Mouse (Mus musculus): ENCODE data around the gene Abca13.
"Not testable (repeated sequence)": the region's sequence is repeated elsewhere in the genome, so short reads cannot be mapped to it uniquely, and the experiment has no call there.

Gene Abca13

GRCm38 (mm10) chr11:9191555-9192131 lies at the start of gene Abca13:
Abca13 (plus strand) TSS chr11:9191942.
- DNase-seq (ENCODE audit: low spot score in 2 of 2): no peak

- DNase-seq (ENCODE audit: low spot score in 2 of 2): no peak
Observed at GRCm38 (mm10) chr11:9145113-9145512, 46.6 kb upstream of the Abca13 start.

- no peak for DNase-seq (ENCODE audit: low spot score in 2 of 2)
Observed at GRCm38 (mm10) chr11:9146115-9146514, 45.6 kb upstream of the Abca13 start.

- DNase-seq (ENCODE audit: low spot score in 2 of 2): no peak
Observed at GRCm38 (mm10) chr11:9146683-9147082, 45.1 kb upstream of the Abca13 start.

GRCm38 (mm10) chr11:9148206-9148605 lies 43.5 kb upstream of the Abca13 start:
- DNase-seq (ENCODE audit: low spot score in 2 of 2): no peak

DNA sequence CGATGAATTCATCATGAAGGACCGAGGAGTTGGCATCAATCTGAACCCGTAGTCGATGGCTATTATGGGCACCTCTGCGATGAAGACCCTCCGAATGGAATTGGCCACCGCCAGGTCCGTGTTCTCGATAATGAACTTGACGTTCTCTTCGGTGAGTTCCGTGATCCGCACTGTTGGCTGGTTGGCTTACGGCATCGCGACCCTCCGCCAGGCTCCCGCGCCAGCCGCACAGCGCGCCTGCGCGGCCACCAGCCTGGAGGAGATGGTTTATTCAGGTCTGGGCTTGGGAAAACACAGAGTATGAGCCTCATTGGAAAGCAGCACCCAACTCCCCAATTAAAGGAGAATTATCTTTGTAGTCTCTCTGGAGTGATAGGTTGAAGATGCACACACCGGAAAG lies 41.3 kb upstream of the Abca13 start:
- not testable (repeated sequence) for DNase-seq (ENCODE audit: low spot score in 2 of 2)

- no peak for DNase-seq (ENCODE audit: low spot score in 2 of 2)
Observed at GRCm38 (mm10) chr11:9159953-9160352, 31.8 kb upstream of the Abca13 start.

GRCm38 (mm10) chr11:9167331-9167730 lies 24.4 kb upstream of the Abca13 start:
- no peak for DNase-seq (ENCODE audit: low spot score in 2 of 2)

- no peak for DNase-seq (ENCODE audit: low spot score in 2 of 2)
Observed at GRCm38 (mm10) chr11:9181477-9181876, 10.3 kb upstream of the Abca13 start.

GRCm38 (mm10) chr11:9189471-9189870 lies 2.3 kb upstream of the Abca13 start:
- not testable (repeated sequence) for DNase-seq (ENCODE audit: low spot score in 2 of 2)

- DNase-seq (ENCODE audit: low spot score in 2 of 2): no peak
Observed at GRCm38 (mm10) chr11:9190772-9191554, 779 bp upstream of the Abca13 start.

GRCm38 (mm10) chr11:9194861-9195260 lies 3.1 kb downstream of the Abca13 start:
- no peak for DNase-seq (ENCODE audit: low spot score in 2 of 2)

DNA sequence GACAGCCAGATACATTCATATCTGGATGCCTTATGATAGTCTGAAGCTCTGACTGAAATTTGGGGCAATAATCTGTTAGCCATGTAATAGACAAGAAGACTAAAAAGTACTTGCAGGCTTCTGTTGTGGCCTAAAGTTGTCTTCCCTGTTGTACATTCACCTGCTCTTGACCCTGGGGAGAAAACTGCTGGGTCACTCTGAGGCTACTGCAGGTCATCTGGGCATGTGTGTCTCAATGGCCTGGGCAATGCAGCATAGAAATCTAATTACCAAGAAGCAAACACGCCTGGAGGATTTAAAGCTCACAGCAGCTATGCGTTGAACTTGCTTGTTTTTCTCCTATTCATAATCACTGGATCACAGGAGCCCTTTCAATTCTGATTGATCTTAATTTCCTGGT lies 8.1 kb downstream of the Abca13 start:
- DNase-seq (ENCODE audit: low spot score in 2 of 2): no peak

GRCm38 (mm10) chr11:9210707-9211106 lies 19.0 kb downstream of the Abca13 start:
- no peak for DNase-seq (ENCODE audit: low spot score in 2 of 2)

GRCm38 (mm10) chr11:9213580-9213979 lies 21.8 kb downstream of the Abca13 start:
- DNase-seq (ENCODE audit: low spot score in 2 of 2): no peak

- no peak for DNase-seq (ENCODE audit: low spot score in 2 of 2)
Observed at GRCm38 (mm10) chr11:9216252-9216651, 24.5 kb downstream of the Abca13 start.

GRCm38 (mm10) chr11:9220501-9220900 lies 28.8 kb downstream of the Abca13 start:
- no peak for DNase-seq (ENCODE audit: low spot score in 2 of 2)

DNA sequence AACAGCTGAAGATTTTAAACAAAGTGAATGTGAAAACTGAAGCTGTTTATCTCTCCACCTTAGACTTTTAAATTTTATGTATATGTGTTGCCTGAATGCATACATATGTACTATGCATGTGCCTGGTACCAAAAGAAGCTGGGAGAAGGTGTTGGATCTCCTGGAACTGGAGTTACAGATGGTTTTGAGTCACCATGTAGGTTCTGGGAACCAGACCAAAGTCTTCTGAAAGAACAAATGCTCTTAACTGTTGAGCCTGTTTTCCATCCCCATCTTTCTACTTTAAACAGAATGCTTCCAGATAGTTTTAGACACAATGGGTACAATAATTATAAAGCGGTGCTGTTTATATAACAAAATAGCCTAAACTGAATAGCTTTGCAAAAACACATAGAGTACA lies 29.9 kb downstream of the Abca13 start:
- DNase-seq (ENCODE audit: low spot score in 2 of 2): no peak

DNA sequence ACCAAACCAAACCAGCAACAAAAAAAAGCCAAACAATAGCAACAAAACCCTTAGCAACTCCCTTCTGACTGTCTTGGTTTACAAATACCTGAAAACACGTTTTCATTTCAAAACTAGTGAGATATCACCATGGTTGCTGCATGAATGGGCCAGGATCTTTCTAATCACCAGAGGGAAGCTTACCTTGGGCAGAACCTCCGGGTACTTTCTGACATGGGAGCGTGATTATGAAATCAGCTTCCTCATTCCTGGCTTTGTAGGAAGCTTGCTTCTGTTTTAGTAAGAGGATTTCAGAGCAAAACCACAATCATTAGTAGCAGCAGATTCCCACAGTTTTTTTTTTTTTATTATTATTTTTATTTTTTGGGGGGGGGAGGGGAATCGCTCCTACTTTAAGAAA lies 34.7 kb downstream of the Abca13 start:
- DNase-seq (ENCODE audit: low spot score in 2 of 2): no peak

GRCm38 (mm10) chr11:9249627-9250026 lies 57.9 kb downstream of the Abca13 start:
- not testable (repeated sequence) for DNase-seq (ENCODE audit: low spot score in 2 of 2)

GRCm38 (mm10) chr11:9263072-9263471 lies 71.3 kb downstream of the Abca13 start:
- not testable (repeated sequence) for DNase-seq (ENCODE audit: low spot score in 2 of 2)

- DNase-seq (ENCODE audit: low spot score in 2 of 2): no peak
Observed at GRCm38 (mm10) chr11:9269090-9269489, 77.3 kb downstream of the Abca13 start.

GRCm38 (mm10) chr11:9285204-9285603 lies 93.5 kb downstream of the Abca13 start:
- no peak for DNase-seq (ENCODE audit: low spot score in 2 of 2)

Data from urinary bladder, adult 18-20 months (tissue).